Mouse (Mus musculus): ENCODE measurements at regions not wholly inside any gene's neighbourhood (a gene's known extent, or its start where the extent isn't known, plus 50 kb on each side); places are given as distances from the start of the nearest gene placed in this dataset.
"Not testable (repeated sequence)": the region's sequence is repeated elsewhere in the genome, so short reads cannot be mapped to it uniquely, and the experiment has no call there.

- in situ Hi-C loops (cut with MboI, MseI) = not testable (repeated sequence)
These were observed 135.9 kb upstream of the Abcb5 start for GRCm38 (mm10) chr12:119102106-119102505.

- in situ Hi-C loops (cut with MboI, MseI) = no loop called here
These were observed 133.5 kb upstream of the Abcb5 start for GRCm38 (mm10) chr12:119099736-119100135.

GRCm38 (mm10) chr12:119097814-119098213 is 131.6 kb upstream of the Abcb5 start:
- in situ Hi-C loops (cut with MboI, MseI) = no loop called here

GRCm38 (mm10) chr12:119094314-119094713 is 128.1 kb upstream of the Abcb5 start:
- in situ Hi-C loops (cut with MboI, MseI) = no loop called here

GRCm38 (mm10) chr12:119093402-119093801 is 127.2 kb upstream of the Abcb5 start:
- in situ Hi-C loops (cut with MboI, MseI) = no loop called here

- in situ Hi-C loops (cut with MboI, MseI) = no loop called here
These were observed 123.1 kb upstream of the Abcb5 start for GRCm38 (mm10) chr12:119089292-119089691.

- in situ Hi-C loops (cut with MboI, MseI) = no loop called here
These were observed 122.4 kb upstream of the Abcb5 start for GRCm38 (mm10) chr12:119088666-119089065.

- in situ Hi-C loops (cut with MboI, MseI) = no loop called here
These were observed 118.6 kb upstream of the Abcb5 start for GRCm38 (mm10) chr12:119084814-119085213.

GRCm38 (mm10) chr12:119082781-119083180 is 116.6 kb upstream of the Abcb5 start:
- in situ Hi-C loops (cut with MboI, MseI) = no loop called here

- in situ Hi-C loops (cut with MboI, MseI) = loop anchor here (10.0 kb wide), 1 partner anchor 59 kb away; no protein-coding TSS in a partner anchor
These were observed 109.6 kb upstream of the Abcb5 start for GRCm38 (mm10) chr12:119075825-119076224.

- in situ Hi-C loops (cut with MboI, MseI) = loop anchor here (10.0 kb wide), 1 partner anchor 60 kb away; no protein-coding TSS in a partner anchor
These were observed 108.7 kb upstream of the Abcb5 start for GRCm38 (mm10) chr12:119074742-119075478.

GRCm38 (mm10) chr12:119074147-119074546 is 107.9 kb upstream of the Abcb5 start:
- in situ Hi-C loops (cut with MboI, MseI) = loop anchor here (10.0 kb wide), 1 partner anchor 61 kb away; no protein-coding TSS in a partner anchor

GRCm38 (mm10) chr12:119070963-119071362 is 104.7 kb upstream of the Abcb5 start:
- in situ Hi-C loops (cut with MboI, MseI) = loop anchor here (10.0 kb wide), 1 partner anchor 64 kb away; no protein-coding TSS in a partner anchor

GRCm38 (mm10) chr12:119070446-119070845 is 104.2 kb upstream of the Abcb5 start:
- in situ Hi-C loops (cut with MboI, MseI) = loop anchor here (10.0 kb wide), 1 partner anchor 64 kb away; no protein-coding TSS in a partner anchor

GRCm38 (mm10) chr12:119069747-119070146 is 103.5 kb upstream of the Abcb5 start:
- in situ Hi-C loops (cut with MboI, MseI) = loop anchor here (10.0 kb wide), 1 partner anchor 65 kb away; no protein-coding TSS in a partner anchor

- in situ Hi-C loops (cut with MboI, MseI) = no loop called here
These were observed 101.9 kb upstream of the Abcb5 start for GRCm38 (mm10) chr12:119068079-119068478.

- in situ Hi-C loops (cut with MboI, MseI) = no loop called here
These were observed 96.7 kb upstream of the Abcb5 start for GRCm38 (mm10) chr12:119062931-119063330.

- in situ Hi-C loops (cut with MboI, MseI) = no loop called here
These were observed 96.3 kb upstream of the Abcb5 start for GRCm38 (mm10) chr12:119062490-119062889.

- in situ Hi-C loops (cut with MboI, MseI) = no loop called here
These were observed 88.3 kb upstream of the Abcb5 start for GRCm38 (mm10) chr12:119054560-119054959.

- in situ Hi-C loops (cut with MboI, MseI) = no loop called here
These were observed 85.6 kb upstream of the Abcb5 start for GRCm38 (mm10) chr12:119051692-119052379.

GRCm38 (mm10) chr12:119038306-119038705 is 72.1 kb upstream of the Abcb5 start:
- in situ Hi-C loops (cut with MboI, MseI) = loop anchor here (5.0 kb wide), 1 partner anchor 294 kb away; no protein-coding TSS in a partner anchor

- in situ Hi-C loops (cut with MboI, MseI) = loop anchor here (5.0 kb wide), 1 partner anchor 297 kb away; no protein-coding TSS in a partner anchor
These were observed 68.6 kb upstream of the Abcb5 start for GRCm38 (mm10) chr12:119034828-119035227.

Data from T-helper 1 cell (primary cell).